Mouse (Mus musculus): Measurements from ENCODE around the gene Olfr1269. TPM values are rescaled to one million over a fixed set of nuclear protein-coding genes. Genes with fewer than 3 reads are reported as not detected.

Gene Olfr1269
- polyA plus RNA-seq (2014; fragmentation: Nextera tagmentation; extraction: Ambion mirVana) = not detected in 2 replicates

DNA sequence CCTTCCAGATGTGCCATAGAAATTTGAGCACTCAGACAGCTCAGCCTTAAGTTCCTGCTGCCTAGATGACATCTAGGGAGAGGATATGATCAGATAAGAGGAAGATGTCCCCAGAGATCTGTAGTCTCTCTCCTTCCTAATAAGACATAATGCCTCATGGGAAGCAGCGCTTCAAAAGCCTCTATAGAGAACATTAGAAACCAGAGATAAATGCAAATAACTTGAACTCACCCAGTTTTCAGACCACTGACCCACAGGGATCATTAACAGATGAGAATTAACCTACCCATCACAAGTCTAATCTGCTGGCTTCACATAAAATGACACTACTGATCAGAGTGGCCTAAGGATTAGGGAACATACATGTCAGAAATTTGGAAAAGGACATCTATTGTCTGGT is at the start of gene Olfr1269:
Gene Olfr1269 (minus strand): TSS at position 101 of the 400 bp plus-strand sequence.
- H3K4me1 ChIP-seq (replicated peaks; ENCODE audit: control insufficient read depth, insufficient read depth, low read length) = no peaks in the 10 kb centered on the region
- DNase-seq (ENCODE audit: low spot score) (no peak), ATAC-seq (ENCODE audit: low FRiP score) (no peak)
- no peaks in the 10 kb centered on the region for H3K27me3 ChIP-seq (ENCODE audit: control insufficient read depth, insufficient read depth, low read length)
- no peaks in the 10 kb centered on the region for H3K36me3 ChIP-seq (replicated peaks; ENCODE audit: control insufficient read depth, insufficient read depth)
- 93% methylated on average over 1 of the region's 1 CpGs for WGBS
- H3K4me2 ChIP-seq (replicated peaks) = no peak within 1 kb of the TSS
- H3K27ac ChIP-seq = no peak within 1 kb of the TSS
- H3K9me3 ChIP-seq (ENCODE audit: control insufficient read depth, low read length) = no peaks in the 10 kb centered on the region
- no peak within 1 kb of the TSS for H3K4me3 ChIP-seq (replicated peaks; ENCODE audit: low read length)
- H3K9ac ChIP-seq = no peak within 1 kb of the TSS

DNA sequence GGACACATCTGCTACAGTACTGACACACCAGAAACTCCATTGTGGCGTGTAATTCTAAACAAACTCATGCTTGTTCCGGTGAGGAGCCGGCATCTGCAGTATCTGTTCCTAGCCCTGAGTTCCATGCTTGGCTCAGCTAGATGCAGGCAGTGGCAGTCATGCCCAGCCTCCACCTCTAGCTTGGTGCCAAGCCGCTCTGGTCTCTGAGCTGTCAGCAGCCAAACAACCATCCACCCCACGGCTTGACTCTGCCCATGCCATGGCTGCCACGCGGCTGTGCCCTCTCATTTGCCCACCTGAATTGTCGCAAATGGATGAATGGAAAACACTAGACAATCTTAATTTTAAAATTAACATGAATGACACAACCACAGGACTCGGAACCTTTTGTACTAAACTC is 32.7 kb upstream of the Olfr1269 start:
- ATAC-seq (ENCODE audit: low FRiP score) = no peak
- Histone ChIP-seq H3K36me3 (replicated peaks; ENCODE audit: control insufficient read depth, insufficient read depth) (no peaks in the 10 kb centered on the region), H3K4me3 (replicated peaks; ENCODE audit: low read length) (no peak overlapping the region)

DNA sequence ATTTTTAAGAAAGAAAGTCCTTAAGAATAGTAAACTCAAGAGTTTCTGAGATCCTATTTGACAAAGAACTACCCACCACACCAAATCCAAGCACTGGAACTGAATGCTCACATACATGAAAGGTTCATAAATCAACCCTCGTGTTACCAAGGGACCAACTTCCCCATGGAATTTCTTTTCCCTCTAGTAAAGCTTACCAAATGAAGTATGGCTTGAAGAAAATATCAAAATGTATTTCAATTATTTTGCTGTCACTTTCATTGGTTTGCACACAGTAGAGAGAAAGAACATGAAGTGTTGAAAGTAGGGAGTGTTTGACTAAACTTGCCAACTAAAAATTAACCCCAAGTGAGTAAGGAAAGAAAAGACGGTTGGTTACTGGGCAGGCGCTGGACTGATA is 31.8 kb upstream of the Olfr1269 start, which contains the start of gene Olfr1270:
Gene Olfr1270 (minus strand): TSS at position 101 of the 400 bp plus-strand sequence.
- H3K9ac ChIP-seq = no peak within 1 kb of the TSS
- no peak within 1 kb of the TSS for H3K27ac ChIP-seq
- no peaks in the 10 kb centered on the region for H3K36me3 ChIP-seq (replicated peaks; ENCODE audit: control insufficient read depth, insufficient read depth)
- DNase-seq (ENCODE audit: low spot score) (no peak), ATAC-seq (ENCODE audit: low FRiP score) (no peak)
- no peaks in the 10 kb centered on the region for H3K4me1 ChIP-seq (replicated peaks; ENCODE audit: control insufficient read depth, insufficient read depth, low read length)
- no peak within 1 kb of the TSS for H3K4me3 ChIP-seq (replicated peaks; ENCODE audit: low read length)
- WGBS = 84% methylated on average over 3 of the region's 3 CpGs
- no peaks in the 10 kb centered on the region for H3K27me3 ChIP-seq (ENCODE audit: control insufficient read depth, insufficient read depth, low read length)
- H3K4me2 ChIP-seq (replicated peaks) = no peak within 1 kb of the TSS
- H3K9me3 ChIP-seq (ENCODE audit: control insufficient read depth, low read length) = no peaks in the 10 kb centered on the region

More for the DNA sequence above, 32.7 kb upstream of the Olfr1269 start:
- H3K27ac ChIP-seq = no peak overlapping the region
- no peaks in the 10 kb centered on the region for H3K4me1 ChIP-seq (replicated peaks; ENCODE audit: control insufficient read depth, insufficient read depth, low read length)
- H3K4me2 ChIP-seq (replicated peaks) = no peak overlapping the region
- H3K27me3 ChIP-seq (ENCODE audit: control insufficient read depth, insufficient read depth, low read length) = no peaks in the 10 kb centered on the region
- no peaks in the 10 kb centered on the region for H3K9me3 ChIP-seq (ENCODE audit: control insufficient read depth, low read length)
- 94% methylated on average over 9 of the region's 9 CpGs for WGBS
- no peak for DNase-seq (ENCODE audit: low spot score)
- no peak overlapping the region for H3K9ac ChIP-seq

DNA sequence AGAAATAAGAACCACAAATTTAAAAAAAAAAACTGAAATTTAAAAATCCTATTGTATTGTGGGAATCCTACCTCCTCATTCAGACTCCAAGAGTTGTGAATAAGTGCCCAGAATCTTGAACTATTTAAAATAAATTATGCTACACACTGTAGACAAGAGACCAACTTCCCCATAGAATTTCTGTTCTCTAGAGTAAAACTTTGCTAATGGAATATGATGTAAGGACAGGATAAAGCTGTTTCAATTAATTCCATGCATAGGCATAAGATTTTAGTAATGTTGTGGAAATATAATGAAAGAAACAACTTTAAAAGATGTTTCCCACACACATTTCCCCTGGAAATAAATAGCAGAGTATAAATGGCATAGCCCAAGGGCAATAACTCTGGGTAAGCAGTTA is 21.0 kb upstream of the Olfr1269 start, which contains the start of gene Olfr32:
Gene Olfr32 (minus strand): TSS at position 101 of the 400 bp plus-strand sequence.
- Histone ChIP-seq H3K4me1 (replicated peaks; ENCODE audit: control insufficient read depth, insufficient read depth, low read length) (no peaks in the 10 kb centered on the region), H3K9ac (no peak within 1 kb of the TSS), H3K27ac (no peak within 1 kb of the TSS), H3K36me3 (replicated peaks; ENCODE audit: control insufficient read depth, insufficient read depth) (no peaks in the 10 kb centered on the region), H3K27me3 (ENCODE audit: control insufficient read depth, insufficient read depth, low read length) (no peaks in the 10 kb centered on the region), H3K9me3 (ENCODE audit: control insufficient read depth, low read length) (no peaks in the 10 kb centered on the region), H3K4me2 (replicated peaks) (no peak within 1 kb of the TSS), H3K4me3 (replicated peaks; ENCODE audit: low read length) (no peak within 1 kb of the TSS)
- ATAC-seq (ENCODE audit: low FRiP score) (no peak), DNase-seq (ENCODE audit: low spot score) (no peak)

DNA sequence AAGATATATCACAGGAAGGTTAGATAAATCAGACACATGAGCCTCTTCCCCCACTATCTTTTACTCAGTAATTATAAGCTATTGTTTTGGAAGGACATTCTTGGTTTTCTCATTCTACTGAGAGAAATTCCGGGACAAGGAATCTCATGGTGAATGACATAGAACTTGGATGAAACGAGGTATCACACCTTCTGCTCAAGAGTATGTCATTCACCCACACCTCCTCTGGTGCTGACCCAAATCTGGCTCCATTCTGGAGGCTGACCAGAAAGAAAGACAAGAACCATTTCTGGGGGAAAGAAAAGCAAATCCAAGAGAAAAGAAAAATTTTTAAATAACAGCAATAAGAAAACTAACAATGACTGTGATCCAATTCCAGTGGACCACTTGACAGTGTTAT is 51.1 kb downstream of the Olfr1269 start:
- Histone ChIP-seq H3K4me1 (replicated peaks; ENCODE audit: control insufficient read depth, insufficient read depth, low read length) (no peaks in the 10 kb centered on the region), H3K4me2 (replicated peaks) (no peak overlapping the region), H3K9me3 (ENCODE audit: control insufficient read depth, low read length) (0 out of 2 replicates have a peak, but pooled peaks cover 3% of the 10 kb centered on the region), H3K27me3 (ENCODE audit: control insufficient read depth, insufficient read depth, low read length) (no peaks in the 10 kb centered on the region), H3K36me3 (replicated peaks; ENCODE audit: control insufficient read depth, insufficient read depth) (no peaks in the 10 kb centered on the region), H3K27ac (no peak overlapping the region), H3K4me3 (replicated peaks; ENCODE audit: low read length) (no peak overlapping the region), H3K9ac (no peak overlapping the region)
- ATAC-seq (ENCODE audit: low FRiP score) (no peak), DNase-seq (ENCODE audit: low spot score) (no peak)
- 84% methylated on average over 2 of the region's 2 CpGs for WGBS

Other genes with a start within 250 kb of the Olfr1269 start
- not detected in 2 replicates for gene Olfr1257, start 243.0 kb downstream of the Olfr1269 start, polyA plus RNA-seq (2014; fragmentation: Nextera tagmentation; extraction: Ambion mirVana)
- gene Olfr1258, start 194.1 kb downstream of the Olfr1269 start, polyA plus RNA-seq (2014; fragmentation: Nextera tagmentation; extraction: Ambion mirVana) = not detected in 2 replicates
- not detected in 2 replicates for gene Olfr1259, start 172.7 kb downstream of the Olfr1269 start, polyA plus RNA-seq (2014; fragmentation: Nextera tagmentation; extraction: Ambion mirVana)
- not detected in 2 replicates for gene Olfr1260, start 147.1 kb downstream of the Olfr1269 start, polyA plus RNA-seq (2014; fragmentation: Nextera tagmentation; extraction: Ambion mirVana)
- gene Olfr1261, start 130.2 kb downstream of the Olfr1269 start, polyA plus RNA-seq (2014; fragmentation: Nextera tagmentation; extraction: Ambion mirVana) = not detected in 2 replicates
- not detected in 2 replicates for gene Olfr1262, start 121.3 kb downstream of the Olfr1269 start, polyA plus RNA-seq (2014; fragmentation: Nextera tagmentation; extraction: Ambion mirVana)
- not detected in 2 replicates for gene Olfr1263, start 109.3 kb downstream of the Olfr1269 start, polyA plus RNA-seq (2014; fragmentation: Nextera tagmentation; extraction: Ambion mirVana)
- gene Olfr1264, start 95.8 kb downstream of the Olfr1269 start, polyA plus RNA-seq (2014; fragmentation: Nextera tagmentation; extraction: Ambion mirVana) = not detected in 2 replicates
- not detected in 2 replicates for gene Olfr1265, start 86.1 kb downstream of the Olfr1269 start, polyA plus RNA-seq (2014; fragmentation: Nextera tagmentation; extraction: Ambion mirVana)
- gene Olfr140, start 57.8 kb downstream of the Olfr1269 start, polyA plus RNA-seq (2014; fragmentation: Nextera tagmentation; extraction: Ambion mirVana) = not detected in 2 replicates
- gene Olfr32, start 20.9 kb upstream of the Olfr1269 start, polyA plus RNA-seq (2014; fragmentation: Nextera tagmentation; extraction: Ambion mirVana) = not detected in 2 replicates
- not detected in 2 replicates for gene Olfr1270, start 31.7 kb upstream of the Olfr1269 start, polyA plus RNA-seq (2014; fragmentation: Nextera tagmentation; extraction: Ambion mirVana)
- not detected in 2 replicates for gene Olfr1506, start 103.1 kb upstream of the Olfr1269 start, polyA plus RNA-seq (2014; fragmentation: Nextera tagmentation; extraction: Ambion mirVana)
- not detected in 2 replicates for gene Olfr142, start 136.2 kb upstream of the Olfr1269 start, polyA plus RNA-seq (2014; fragmentation: Nextera tagmentation; extraction: Ambion mirVana)
- not detected in 2 replicates for gene Olfr1271, start 149.6 kb upstream of the Olfr1269 start, polyA plus RNA-seq (2014; fragmentation: Nextera tagmentation; extraction: Ambion mirVana)
- not detected in 2 replicates for gene Olfr1272, start 171.4 kb upstream of the Olfr1269 start, polyA plus RNA-seq (2014; fragmentation: Nextera tagmentation; extraction: Ambion mirVana)
- not detected in 2 replicates for gene Gm13769, start 200.8 kb upstream of the Olfr1269 start, polyA plus RNA-seq (2014; fragmentation: Nextera tagmentation; extraction: Ambion mirVana)